Mouse (Mus musculus): ENCODE results near the gene Dst. TPM values are rescaled to one million over a fixed set of nuclear protein-coding genes. Genes with fewer than 3 reads are reported as not detected.

Dst gene
- total and polyA plus RNA-seq, 3 experiments, result 66.7 to 404 (median 334) TPM

- no peak overlapping the region for H3K9ac ChIP-seq (ENCODE audit: low read depth, low read length)
- H3K27me3 ChIP-seq (ENCODE audit: control insufficient read depth, insufficient read depth, low read length), result no peaks in the 10 kb centered on the region
- no peaks in the 10 kb centered on the region for H3K4me1 ChIP-seq (ENCODE audit: control insufficient read depth, insufficient read depth, low read length)
- 96% methylated on average over 15 of the region's 15 CpGs for WGBS
- H3K79me2 ChIP-seq (replicated peaks; ENCODE audit: control insufficient read depth, insufficient read depth, low read length), result no peaks in the 10 kb centered on the region
- no peak for DNase-seq
- H3K36me3 ChIP-seq (ENCODE audit: control insufficient read depth, insufficient read depth, low read length), result peaks cover 2% of the 10 kb centered on the region
- TF ChIP-seq POLR2A (IDR thresholded peaks at IDR 0.05; ENCODE audit: insufficient read depth, low read depth, low read length) (no peak), CTCF (IDR thresholded peaks at IDR 0.05) (no peak), EP300 (IDR thresholded peaks at IDR 0.05; ENCODE audit: insufficient read depth, low read depth, low read length) (no peak)
- no peak overlapping the region for H3K27ac ChIP-seq
- intact Hi-C loops (cut with DNase I), result no loop called here
- H3K4me3 ChIP-seq, result no peak overlapping the region
Measured at GRCm38 (mm10) chr1:34174517-34174916, 266.5 kb downstream of the Dst start.

GRCm38 (mm10) chr1:34174961-34175360, 266.9 kb downstream of the Dst start:
- H3K79me2 ChIP-seq (replicated peaks; ENCODE audit: control insufficient read depth, insufficient read depth, low read length), result no peaks in the 10 kb centered on the region
- H3K4me3 ChIP-seq, result no peak overlapping the region
- no peak overlapping the region for H3K9ac ChIP-seq (ENCODE audit: low read depth, low read length)
- H3K36me3 ChIP-seq (ENCODE audit: control insufficient read depth, insufficient read depth, low read length), result peaks cover 2% of the 10 kb centered on the region
- H3K27ac ChIP-seq, result no peak overlapping the region
- 69% methylated on average over 8 of the region's 8 CpGs for WGBS
- H3K27me3 ChIP-seq (ENCODE audit: control insufficient read depth, insufficient read depth, low read length), result no peaks in the 10 kb centered on the region
- intact Hi-C loops (cut with DNase I), result no loop called here
- no peak for TF ChIP-seq EP300 (IDR thresholded peaks at IDR 0.05; ENCODE audit: insufficient read depth, low read depth, low read length)
- TF ChIP-seq CTCF (IDR thresholded peaks at IDR 0.05), result peak; percentile 28; the same call in 1 of the 2 replicates
- no peak for DNase-seq
- H3K4me1 ChIP-seq (ENCODE audit: control insufficient read depth, insufficient read depth, low read length), result no peaks in the 10 kb centered on the region

- H3K36me3 ChIP-seq (ENCODE audit: control insufficient read depth, insufficient read depth, low read length), result no peaks in the 10 kb centered on the region
- no peaks in the 10 kb centered on the region for H3K79me2 ChIP-seq (replicated peaks; ENCODE audit: control insufficient read depth, insufficient read depth, low read length)
- no peak overlapping the region for H3K27ac ChIP-seq
- no peak overlapping the region for H3K4me3 ChIP-seq
- 77% methylated on average over 41 of the region's 41 CpGs for WGBS
- intact Hi-C loops (cut with DNase I), result no loop called here
- H3K27me3 ChIP-seq (ENCODE audit: control insufficient read depth, insufficient read depth, low read length), result no peaks in the 10 kb centered on the region
- no peaks in the 10 kb centered on the region for H3K4me1 ChIP-seq (ENCODE audit: control insufficient read depth, insufficient read depth, low read length)
- TF ChIP-seq EP300 (IDR thresholded peaks at IDR 0.05; ENCODE audit: insufficient read depth, low read depth, low read length), result no peak
- no peak for TF ChIP-seq POLR2A (IDR thresholded peaks at IDR 0.05; ENCODE audit: insufficient read depth, low read depth, low read length)
- TF ChIP-seq CTCF (IDR thresholded peaks at IDR 0.05), result no peak
- no peak overlapping the region for H3K9ac ChIP-seq (ENCODE audit: low read depth, low read length)
- no peak for DNase-seq
Measured at GRCm38 (mm10) chr1:34178022-34178727, 270.1 kb downstream of the Dst start.

- no peak overlapping the region for H3K9ac ChIP-seq (ENCODE audit: low read depth, low read length)
- intact Hi-C loops (cut with DNase I), result no loop called here
- no peaks in the 10 kb centered on the region for H3K4me1 ChIP-seq (ENCODE audit: control insufficient read depth, insufficient read depth, low read length)
- WGBS, result 91% methylated on average over 19 of the region's 19 CpGs
- no peak overlapping the region for H3K4me3 ChIP-seq
- H3K79me2 ChIP-seq (replicated peaks; ENCODE audit: control insufficient read depth, insufficient read depth, low read length), result no peaks in the 10 kb centered on the region
- no peaks in the 10 kb centered on the region for H3K27me3 ChIP-seq (ENCODE audit: control insufficient read depth, insufficient read depth, low read length)
- no peaks in the 10 kb centered on the region for H3K36me3 ChIP-seq (ENCODE audit: control insufficient read depth, insufficient read depth, low read length)
- TF ChIP-seq CTCF (IDR thresholded peaks at IDR 0.05), result no peak
- no peak for TF ChIP-seq POLR2A (IDR thresholded peaks at IDR 0.05; ENCODE audit: insufficient read depth, low read depth, low read length)
- TF ChIP-seq EP300 (IDR thresholded peaks at IDR 0.05; ENCODE audit: insufficient read depth, low read depth, low read length), result no peak
- no peak for DNase-seq
- no peak overlapping the region for H3K27ac ChIP-seq
Measured at GRCm38 (mm10) chr1:34179756-34180155, 271.7 kb downstream of the Dst start.

DNA sequence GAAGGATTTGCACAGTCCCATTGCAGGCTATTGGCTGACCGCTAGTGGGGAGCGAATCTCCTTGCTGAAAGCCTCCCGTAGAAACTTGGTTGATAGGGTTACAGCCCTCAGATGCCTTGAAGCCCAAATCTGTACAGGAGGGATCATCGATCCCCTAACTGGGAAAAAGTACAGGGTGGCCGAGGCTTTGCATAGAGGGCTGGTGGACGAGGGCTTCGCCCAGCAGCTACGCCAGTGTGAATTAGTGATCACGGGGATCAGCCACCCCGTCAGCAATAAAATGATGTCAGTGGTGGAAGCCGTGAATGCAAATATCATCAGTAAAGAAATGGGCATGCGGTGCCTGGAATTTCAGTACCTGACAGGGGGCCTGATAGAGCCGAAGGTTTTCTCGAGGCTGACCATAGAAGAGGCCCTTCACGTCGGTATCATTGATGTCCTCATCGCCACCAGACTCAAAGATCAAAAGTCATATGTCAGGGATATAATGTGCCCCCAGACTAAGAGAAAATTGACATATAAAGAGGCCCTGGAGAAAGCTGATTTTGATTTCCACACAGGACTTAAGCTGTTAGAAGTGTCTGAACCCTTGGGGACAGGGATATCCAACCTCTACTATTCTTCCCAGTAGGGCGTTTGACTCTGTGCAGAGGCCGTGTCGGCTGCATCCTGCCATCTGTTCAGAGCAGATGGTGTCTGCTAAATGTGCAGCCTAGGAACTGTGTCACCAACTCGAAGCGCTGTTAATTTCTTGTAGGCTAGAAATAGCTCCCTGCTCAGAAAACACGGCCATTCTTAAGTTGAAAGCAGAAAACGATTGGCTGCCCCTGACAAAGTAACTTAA, 274.6 kb downstream of the Dst start:
- Histone ChIP-seq H3K27me3 (ENCODE audit: control insufficient read depth, insufficient read depth, low read length) (no peaks in the 10 kb centered on the region), H3K36me3 (ENCODE audit: control insufficient read depth, insufficient read depth, low read length) (no peaks in the 10 kb centered on the region), H3K27ac (no peak overlapping the region), H3K9ac (ENCODE audit: low read depth, low read length) (no peak overlapping the region), H3K79me2 (replicated peaks; ENCODE audit: control insufficient read depth, insufficient read depth, low read length) (no peaks in the 10 kb centered on the region), H3K4me1 (ENCODE audit: control insufficient read depth, insufficient read depth, low read length) (no peaks in the 10 kb centered on the region), H3K4me3 (no peak overlapping the region)
- intact Hi-C loops (cut with DNase I), result no loop called here
- TF ChIP-seq CTCF (IDR thresholded peaks at IDR 0.05) (no peak), POLR2A (IDR thresholded peaks at IDR 0.05; ENCODE audit: insufficient read depth, low read depth, low read length) (no peak), EP300 (IDR thresholded peaks at IDR 0.05; ENCODE audit: insufficient read depth, low read depth, low read length) (no peak)
- WGBS, result 85% methylated on average over 24 of the region's 24 CpGs
- no peak for DNase-seq
